Mouse (Mus musculus) kidney, adult 10 weeks (tissue): Measurements from ENCODE around the gene Prh1. TPM values are rescaled to one million over a fixed set of nuclear protein-coding genes. Genes with fewer than 3 reads are reported as not detected.

Experiments used
- polyA plus RNA-seq: library from polyadenylated mRNA; stranded (reverse); fragments of 350-450 nt; fragmentation: Illumina TruSeq; extraction: RNeasy Lipid Tissue Mini Kit (QIAGEN cat#74804); gene quantifications from one replicate; pipeline ENCODE4 v1.2.3, GENCODE M21; 2014; ENCODE audit warnings: low read depth, low replicate concordance

The Prh1 gene
- not detected for polyA plus RNA-seq

GRCm38 (mm10) chr6:132569509-132569908 is at the start of gene Prh1:
Prh1 (plus strand) TSS chr6:132569809.

GRCm38 (mm10) chr6:132595613-132596012 is 26.0 kb downstream of the Prh1 start, which contains the start of gene Prp2:
Prp2 (plus strand) TSS chr6:132595913.

Other genes starting within 250 kb of the Prh1 start
- not detected for gene Gm8882, start 205.7 kb upstream of the Prh1 start, polyA plus RNA-seq
- gene Prp2, start 26.1 kb downstream of the Prh1 start, polyA plus RNA-seq, result not detected
- gene A630073D07Rik, start 81.7 kb downstream of the Prh1 start, polyA plus RNA-seq, result not detected
- not detected for gene Tas2r120, start 87.1 kb downstream of the Prh1 start, polyA plus RNA-seq
- gene Tas2r121, start 131.2 kb downstream of the Prh1 start, polyA plus RNA-seq, result not detected
- gene Tas2r122, start 142.1 kb downstream of the Prh1 start, polyA plus RNA-seq, result not detected
- gene Tas2r115, start 168.2 kb downstream of the Prh1 start, polyA plus RNA-seq, result not detected
- gene Tas2r124, start 184.9 kb downstream of the Prh1 start, polyA plus RNA-seq, result not detected
- gene Tas2r102, start 192.3 kb downstream of the Prh1 start, polyA plus RNA-seq, result not detected
- not detected for gene Tas2r136, start 208.4 kb downstream of the Prh1 start, polyA plus RNA-seq
- gene Tas2r117, start 233.0 kb downstream of the Prh1 start, polyA plus RNA-seq, result not detected